Mouse (Mus musculus): ENCODE measurements at regions not wholly inside any gene's neighbourhood (a gene's known extent, or its start where the extent isn't known, plus 50 kb on each side); places are given as distances from the start of the nearest gene placed in this dataset.

GRCm38 (mm10) chr1:122423503-122423902, 855.7 kb upstream of the Ddx18 start:
- no peaks in the 10 kb centered on the region for H3K4me1 ChIP-seq (ENCODE audit: control insufficient read depth, insufficient read depth, low read length)
- TF ChIP-seq POLR2A (IDR thresholded peaks at IDR 0.05; ENCODE audit: extremely low read depth, insufficient read depth, low read length) (no peak), CTCF (IDR thresholded peaks at IDR 0.05; ENCODE audit: extremely low read depth, insufficient read depth, low read length) (no peak)
- H3K27ac ChIP-seq (ENCODE audit: insufficient read depth, low read length): no peak overlapping the region

GRCm38 (mm10) chr1:122396342-122396741, 828.6 kb upstream of the Ddx18 start:
- H3K27ac ChIP-seq (ENCODE audit: insufficient read depth, low read length): no peak overlapping the region
- peaks cover 4% of the 10 kb centered on the region; the same call in 1 of the 2 replicates for H3K4me1 ChIP-seq (ENCODE audit: control insufficient read depth, insufficient read depth, low read length)
- H3K4me3 ChIP-seq (ENCODE audit: insufficient read depth, low read length): no peak overlapping the region
- TF ChIP-seq POLR2A (IDR thresholded peaks at IDR 0.05; ENCODE audit: extremely low read depth, insufficient read depth, low read length) (no peak), CTCF (IDR thresholded peaks at IDR 0.05; ENCODE audit: extremely low read depth, insufficient read depth, low read length) (no peak)

More at GRCm38 (mm10) chr1:122423503-122423902, 855.7 kb upstream of the Ddx18 start:
- no peak overlapping the region for H3K4me3 ChIP-seq (ENCODE audit: insufficient read depth, low read length)

- Histone ChIP-seq H3K4me1 (ENCODE audit: control insufficient read depth, insufficient read depth, low read length) (peaks cover 4% of the 10 kb centered on the region; the same call in 1 of the 2 replicates), H3K4me3 (ENCODE audit: insufficient read depth, low read length) (no peak overlapping the region), H3K27ac (ENCODE audit: insufficient read depth, low read length) (peak overlapping the region; percentile 35; the same call in 1 of the 2 replicates)
- TF ChIP-seq POLR2A (IDR thresholded peaks at IDR 0.05; ENCODE audit: extremely low read depth, insufficient read depth, low read length) (no peak), CTCF (IDR thresholded peaks at IDR 0.05; ENCODE audit: extremely low read depth, insufficient read depth, low read length) (no peak)
Observed at GRCm38 (mm10) chr1:122393660-122394355, 826.0 kb upstream of the Ddx18 start.

- Histone ChIP-seq H3K4me1 (ENCODE audit: control insufficient read depth, insufficient read depth, low read length) (no peaks in the 10 kb centered on the region), H3K4me3 (ENCODE audit: insufficient read depth, low read length) (no peak overlapping the region), H3K27ac (ENCODE audit: insufficient read depth, low read length) (no peak overlapping the region)
- no peak for TF ChIP-seq POLR2A (IDR thresholded peaks at IDR 0.05; ENCODE audit: extremely low read depth, insufficient read depth, low read length)
- TF ChIP-seq CTCF (IDR thresholded peaks at IDR 0.05; ENCODE audit: extremely low read depth, insufficient read depth, low read length): no peak
Observed at GRCm38 (mm10) chr1:122357015-122357414, 789.2 kb upstream of the Ddx18 start.

- no peak for TF ChIP-seq POLR2A (IDR thresholded peaks at IDR 0.05; ENCODE audit: extremely low read depth, insufficient read depth, low read length)
- TF ChIP-seq CTCF (IDR thresholded peaks at IDR 0.05; ENCODE audit: extremely low read depth, insufficient read depth, low read length): no peak
- Histone ChIP-seq H3K4me3 (ENCODE audit: insufficient read depth, low read length) (no peak overlapping the region), H3K27ac (ENCODE audit: insufficient read depth, low read length) (no peak overlapping the region), H3K4me1 (ENCODE audit: control insufficient read depth, insufficient read depth, low read length) (no peaks in the 10 kb centered on the region)
Observed at GRCm38 (mm10) chr1:122351530-122351929, 783.7 kb upstream of the Ddx18 start.

- no peaks in the 10 kb centered on the region; the same call in 1 of the 2 replicates for H3K4me1 ChIP-seq (ENCODE audit: control insufficient read depth, insufficient read depth, low read length)
- TF ChIP-seq POLR2A (IDR thresholded peaks at IDR 0.05; ENCODE audit: extremely low read depth, insufficient read depth, low read length) (no peak), CTCF (IDR thresholded peaks at IDR 0.05; ENCODE audit: extremely low read depth, insufficient read depth, low read length) (no peak)
Observed at GRCm38 (mm10) chr1:122333267-122333666, 765.5 kb upstream of the Ddx18 start.

GRCm38 (mm10) chr1:122328276-122328675, 760.5 kb upstream of the Ddx18 start:
- no peaks in the 10 kb centered on the region; the same call in 1 of the 2 replicates for H3K4me1 ChIP-seq (ENCODE audit: control insufficient read depth, insufficient read depth, low read length)
- H3K27ac ChIP-seq (ENCODE audit: insufficient read depth, low read length): no peak overlapping the region
- H3K4me3 ChIP-seq (ENCODE audit: insufficient read depth, low read length): no peak overlapping the region
- TF ChIP-seq CTCF (IDR thresholded peaks at IDR 0.05; ENCODE audit: extremely low read depth, insufficient read depth, low read length) (no peak), POLR2A (IDR thresholded peaks at IDR 0.05; ENCODE audit: extremely low read depth, insufficient read depth, low read length) (no peak)

More at GRCm38 (mm10) chr1:122333267-122333666, 765.5 kb upstream of the Ddx18 start:
- no peak overlapping the region for H3K27ac ChIP-seq (ENCODE audit: insufficient read depth, low read length)
- no peak overlapping the region for H3K4me3 ChIP-seq (ENCODE audit: insufficient read depth, low read length)

All from cortical plate, adult 2 months (tissue).